Mouse (Mus musculus) C2C12 (cell line): ENCODE measurements around the gene Map7. TPM values are rescaled to one million over a fixed set of nuclear protein-coding genes. Genes with fewer than 3 reads are reported as not detected.
A peak's percentile ranks its signal among the peaks of the same experiment; 100 is the strongest.

Source experiments
- H3K27me3 ChIP-seq: one replicate; pipeline ENCODE4 v1.6.1; 2011; ENCODE audit not compliant: control insufficient read depth, insufficient read depth, insufficient read length
- H3K36me3 ChIP-seq: one replicate; pipeline ENCODE4 v1.6.1; 2011; ENCODE audit not compliant: control insufficient read depth, insufficient read depth
- H3K4me3 ChIP-seq: one replicate; pipeline ENCODE4 v1.5.1; 2011; ENCODE audit warnings: mild to moderate bottlenecking, control low read depth; ENCODE audit not compliant: poor library complexity, insufficient read depth, severe bottlenecking
- H3K79me2 ChIP-seq: one replicate; pipeline ENCODE4 v1.6.1; 2011; ENCODE audit not compliant: control insufficient read depth, insufficient read depth
- H3K79me3 ChIP-seq: one replicate; pipeline ENCODE4 v1.6.1; 2011; ENCODE audit warnings: low read depth, control low read depth
- H3ac ChIP-seq: one replicate; pipeline ENCODE3; 2011; ENCODE audit warnings: low read depth; ENCODE audit not compliant: control insufficient read depth, insufficient read length
- CEBPB ChIP-seq: IDR thresholded peaks from one replicate; pipeline ENCODE4 v1.6.1; 2011; ENCODE audit warnings: low read depth, mild to moderate bottlenecking, control low read depth, moderate library complexity
- CTCF ChIP-seq: IDR thresholded peaks from one replicate; pipeline ENCODE4 v1.5.1; 2011; ENCODE audit not compliant: control insufficient read depth, insufficient read depth, insufficient read length
- FOSL1 ChIP-seq: IDR thresholded peaks from one replicate; pipeline ENCODE4 v1.8.0; 2011; ENCODE audit warnings: mild to moderate bottlenecking, low read length; ENCODE audit not compliant: poor library complexity, insufficient read depth, severe bottlenecking
- MAX ChIP-seq: IDR thresholded peaks from one replicate; pipeline ENCODE4 v1.6.1; 2011; ENCODE audit warnings: mild to moderate bottlenecking, control low read depth
- MYOD1 ChIP-seq: IDR thresholded peaks from one replicate; pipeline ENCODE4 v1.6.1; 2011; ENCODE audit warnings: low read depth; ENCODE audit not compliant: control insufficient read depth, insufficient read length
- MYOG ChIP-seq: IDR thresholded peaks from one replicate; pipeline ENCODE4 v1.6.1; 2011; ENCODE audit not compliant: control insufficient read depth, insufficient read length; ENCODE audit errors: extremely low read depth
- USF1 ChIP-seq: IDR thresholded peaks from one replicate; pipeline ENCODE4 v1.6.1; 2011; ENCODE audit warnings: low read depth, mild to moderate bottlenecking, control low read depth, moderate library complexity
- long read RNA-seq, 2 experiments: library from polyadenylated mRNA; unstranded; transcript quantifications; one replicate each; pipeline ENCODE4 v2.0.0; 2019 to 2020
- polyA plus RNA-seq: library from polyadenylated mRNA; unstranded; fragments of >200 nt; fragmentation: generic; extraction: Trizol; gene quantifications from one replicate; pipeline ENCODE4 v1.2.1, GENCODE M21; 2012; ENCODE audit warnings: missing spikeins

Map7 gene
- polyA plus RNA-seq = 0.12 TPM
- long read RNA-seq, experiment 1 = 0 reads
- long read RNA-seq, experiment 2 = 0 reads

DNA sequence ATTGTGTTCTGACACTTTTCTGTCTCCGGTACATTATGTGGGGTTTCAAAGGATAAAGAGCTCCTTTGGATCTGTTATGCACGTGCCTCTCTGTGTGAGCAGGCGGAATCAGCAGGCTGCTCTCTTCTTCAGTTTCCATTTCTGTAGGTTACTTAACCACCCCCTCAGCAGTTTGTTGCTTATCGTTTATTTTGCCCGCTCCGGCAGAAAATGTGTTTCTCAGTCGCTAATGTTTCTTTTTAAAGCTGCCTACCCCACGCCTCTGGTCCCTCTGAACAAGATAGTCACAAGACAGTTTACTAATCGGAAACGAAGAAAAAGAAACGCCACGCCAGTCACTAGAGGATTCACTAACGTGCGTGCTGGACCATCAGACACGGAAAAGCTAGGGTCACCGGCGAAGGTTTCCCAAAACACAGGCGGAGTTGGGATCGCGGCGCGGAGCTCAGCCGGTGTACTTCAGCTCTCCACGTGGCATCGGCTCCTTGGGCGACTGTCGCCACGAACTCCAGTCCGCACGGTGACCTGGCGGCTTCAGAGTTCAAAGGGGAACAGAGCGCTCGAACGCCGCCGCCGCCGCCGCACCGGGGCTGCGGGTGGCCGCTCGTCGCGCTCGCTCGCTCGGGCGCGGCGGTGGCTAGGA, at the start of gene Map7:
Gene Map7 (plus strand): TSS at position 342 of the 643 bp plus-strand sequence.
- Histone ChIP-seq H3K27me3 (peaks cover 23% of the 10 kb centered on the region), H3K36me3 (no peaks in the 10 kb centered on the region), H3K4me3 (no peak within 1 kb of the TSS), H3K79me2 (no peaks in the 10 kb centered on the region), H3ac (no peak within 1 kb of the TSS), H3K79me3 (no peaks in the 10 kb centered on the region)
- TF ChIP-seq FOSL1 (no peak), CEBPB (no peak), MYOG (no peak), MYOD1 (no peak), CTCF (no peak), MAX (no peak), USF1 (no peak)

DNA sequence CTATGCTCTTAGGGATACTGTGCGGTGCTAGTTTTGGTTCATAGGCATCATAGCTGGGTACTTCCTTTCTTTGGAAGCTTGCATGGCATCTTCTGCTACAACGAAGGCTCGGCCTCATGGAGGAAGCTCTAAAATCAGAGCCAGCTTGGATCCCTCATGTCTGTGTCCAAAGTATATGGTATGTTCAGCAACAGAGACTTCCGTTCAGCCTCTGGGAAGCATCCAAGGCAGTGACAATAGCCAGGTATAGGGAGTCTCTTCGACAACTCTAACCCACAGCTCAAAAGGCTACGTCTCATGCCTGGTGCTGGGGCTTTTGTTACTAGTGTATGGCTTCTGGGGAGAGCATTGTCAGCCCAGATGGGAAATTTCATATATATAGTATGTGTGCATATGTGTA, 46.8 kb upstream of the Map7 start:
- H3K79me3 ChIP-seq = no peaks in the 10 kb centered on the region
- TF ChIP-seq MYOD1 (no peak), CEBPB (no peak), USF1 (no peak), MAX (no peak), MYOG (no peak), FOSL1 (no peak)
- H3K36me3 ChIP-seq = no peaks in the 10 kb centered on the region
- H3ac ChIP-seq = no peak overlapping the region
- no peak overlapping the region for H3K4me3 ChIP-seq
- H3K79me2 ChIP-seq = no peaks in the 10 kb centered on the region
- no peaks in the 10 kb centered on the region for H3K27me3 ChIP-seq

DNA sequence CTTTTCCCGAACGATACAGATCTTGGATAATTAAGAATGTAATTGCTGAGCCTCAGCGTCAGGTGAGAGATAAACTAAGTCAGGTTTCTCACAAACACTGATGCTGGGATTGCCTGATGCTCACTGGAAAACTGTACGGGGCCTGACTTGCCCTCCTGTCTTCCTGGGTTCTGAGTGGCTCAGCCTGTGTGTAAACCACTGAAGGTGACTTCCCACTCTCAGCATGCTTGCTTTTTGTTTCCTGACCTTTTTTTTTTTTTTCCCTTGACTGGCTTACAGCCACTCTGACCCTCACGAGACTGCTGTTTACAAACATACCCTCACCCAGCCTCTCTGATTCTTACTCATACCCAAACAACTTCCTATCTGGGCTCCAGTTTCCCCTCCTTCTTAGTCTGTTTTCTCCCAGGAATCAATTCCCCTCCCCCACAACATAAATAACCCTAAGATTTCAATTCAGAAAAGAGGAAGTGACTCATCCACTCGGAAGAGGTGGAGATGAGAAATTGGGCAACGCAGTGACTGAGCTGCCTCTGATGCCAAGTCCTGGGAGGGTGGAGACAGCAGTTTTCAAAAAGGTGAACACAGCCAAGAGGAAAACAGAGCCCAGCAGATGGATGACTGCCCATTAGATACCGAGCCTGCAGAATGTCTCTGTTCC, 43.9 kb upstream of the Map7 start:
- no peaks in the 10 kb centered on the region for H3K79me3 ChIP-seq
- no peaks in the 10 kb centered on the region for H3K36me3 ChIP-seq
- no peak overlapping the region for H3K4me3 ChIP-seq
- TF ChIP-seq MAX (peak; percentile 22), FOSL1 (peak; percentile 43), MYOG (no peak), CEBPB (peak; percentile 98), CTCF (no peak)
- H3ac ChIP-seq = no peak overlapping the region
- H3K79me2 ChIP-seq = no peaks in the 10 kb centered on the region
- no peaks in the 10 kb centered on the region for H3K27me3 ChIP-seq

DNA sequence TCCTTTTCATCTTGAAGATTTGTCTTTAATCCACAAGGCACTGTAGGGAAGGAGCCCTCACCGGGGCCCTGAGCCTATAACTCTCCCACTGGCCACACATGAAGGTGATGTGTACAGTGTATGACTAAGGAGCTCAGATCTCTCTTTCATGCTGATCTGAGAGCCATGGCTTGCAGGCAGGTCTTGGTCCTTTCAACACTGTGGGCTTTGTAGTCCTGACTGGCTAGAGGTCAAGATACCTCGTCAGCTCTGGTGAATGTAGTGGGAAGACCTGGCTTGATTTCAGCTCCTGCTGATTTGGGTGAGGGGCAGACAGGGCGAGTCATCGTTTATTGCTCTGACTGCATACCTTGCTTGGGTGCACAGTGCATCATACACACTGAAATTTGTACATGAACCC, 42.7 kb upstream of the Map7 start:
- Histone ChIP-seq H3ac (no peak overlapping the region), H3K79me2 (no peaks in the 10 kb centered on the region), H3K4me3 (no peak overlapping the region), H3K79me3 (no peaks in the 10 kb centered on the region), H3K27me3 (no peaks in the 10 kb centered on the region), H3K36me3 (no peaks in the 10 kb centered on the region)
- TF ChIP-seq MYOD1 (no peak), CTCF (no peak), MYOG (no peak), MAX (no peak), USF1 (no peak)

DNA sequence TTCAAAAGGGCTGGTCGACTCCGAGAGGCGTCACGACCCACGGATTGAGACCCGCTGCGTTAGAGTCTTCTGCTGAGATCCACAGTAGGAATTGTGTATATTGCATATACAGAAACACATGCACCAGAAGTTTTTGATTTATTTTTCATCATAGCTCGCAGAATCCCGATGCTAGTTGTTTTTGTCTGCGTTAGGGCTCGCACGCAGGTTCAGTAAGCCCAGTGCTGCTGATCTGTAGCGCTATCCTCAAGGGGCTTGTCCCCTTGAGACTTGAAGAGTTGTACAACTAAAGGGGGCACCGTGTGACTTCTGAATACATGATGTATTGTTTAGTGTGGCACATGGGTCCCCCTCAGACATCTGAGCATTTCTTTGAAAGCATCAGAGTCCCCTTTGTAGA, 41.2 kb upstream of the Map7 start:
- TF ChIP-seq MAX = no peak
- TF ChIP-seq USF1 = no peak
- TF ChIP-seq MYOD1 = no peak
- TF ChIP-seq FOSL1 = no peak
- no peak for TF ChIP-seq CTCF
- no peak for TF ChIP-seq MYOG
- TF ChIP-seq CEBPB = no peak
- Histone ChIP-seq H3ac (no peak overlapping the region), H3K27me3 (no peaks in the 10 kb centered on the region), H3K79me2 (no peaks in the 10 kb centered on the region), H3K79me3 (no peaks in the 10 kb centered on the region), H3K36me3 (no peaks in the 10 kb centered on the region), H3K4me3 (no peak overlapping the region)

DNA sequence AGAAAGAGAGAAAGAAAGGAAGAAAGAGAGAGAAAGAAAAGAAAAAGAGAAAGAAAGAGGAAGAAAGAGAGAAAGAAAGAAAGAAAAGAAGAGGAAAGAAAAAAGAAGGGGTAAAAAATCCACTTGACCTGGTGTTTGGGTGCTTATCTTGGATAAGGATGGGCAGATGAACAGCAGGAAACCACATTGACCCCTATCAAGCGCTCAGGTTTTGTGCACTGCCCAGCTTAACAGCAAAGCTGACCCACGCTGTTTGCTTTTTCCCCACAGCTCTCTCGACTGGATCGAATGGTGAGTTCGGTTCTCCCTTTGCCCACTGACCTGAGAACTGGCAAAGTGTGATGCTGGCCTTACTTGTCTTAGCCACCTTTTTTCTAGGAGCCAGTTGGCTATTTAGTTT, 36.8 kb upstream of the Map7 start:
- no peak overlapping the region for H3K4me3 ChIP-seq

More for the DNA sequence above, 36.8 kb upstream of the Map7 start:
- no peaks in the 10 kb centered on the region for H3K36me3 ChIP-seq
- H3K79me2 ChIP-seq = no peaks in the 10 kb centered on the region
- H3K27me3 ChIP-seq = no peaks in the 10 kb centered on the region
- H3K79me3 ChIP-seq = no peaks in the 10 kb centered on the region
- no peak overlapping the region for H3ac ChIP-seq
- TF ChIP-seq USF1 (no peak), CEBPB (no peak), FOSL1 (no peak), MYOG (no peak)
